7 mouse cellular contexts compared by ENCODE assay signal in the genomic region with DNA sequence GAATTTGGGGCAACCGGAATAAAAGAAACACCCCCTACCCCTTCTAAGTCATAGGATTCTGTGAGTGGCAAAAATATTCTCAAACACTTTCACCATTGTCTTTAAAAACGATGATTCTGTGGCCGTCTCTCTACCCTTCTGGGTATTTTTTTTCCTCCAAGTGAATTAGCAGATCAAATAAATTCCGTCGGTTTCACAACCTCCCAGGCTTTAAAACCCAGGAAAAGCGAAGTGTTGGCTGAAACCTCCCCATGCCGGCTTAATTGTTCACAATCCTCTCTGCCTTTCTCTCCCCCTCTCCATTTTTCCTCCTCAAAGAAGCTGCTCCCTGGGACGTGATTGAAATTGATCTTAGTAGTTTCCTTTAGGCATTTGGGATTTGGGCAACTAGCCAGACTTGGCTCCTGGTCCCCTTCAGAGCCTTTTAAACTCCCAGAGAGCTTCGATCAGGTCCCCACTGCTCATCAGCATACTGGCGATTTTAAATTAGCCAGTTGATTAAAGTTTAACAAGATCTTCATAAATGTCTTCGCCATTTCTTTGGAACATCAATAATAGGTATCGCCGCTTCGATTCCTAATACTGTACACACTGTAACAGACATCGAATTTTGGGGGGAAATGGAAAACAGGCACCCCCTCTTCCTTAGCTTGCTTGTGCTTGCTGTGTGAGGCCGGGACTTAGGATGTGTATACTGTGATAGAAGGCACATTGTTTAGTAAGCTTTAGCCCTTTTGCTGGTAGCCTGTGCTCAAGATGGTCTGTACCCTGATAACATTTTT. TPM values are rescaled to one million over a fixed set of nuclear protein-coding genes. Genes with fewer than 3 reads are reported as not detected.
A peak's percentile ranks its signal among the peaks of the same experiment; 100 is the strongest.
DNase-seq lines count a peak whose midpoint lies in the region; ATAC-seq and TF ChIP-seq lines count a peak whose summit lies in the region.

No protein-coding gene starts in this region.

- H3K4me2 ChIP-seq in heart, postnatal 0 days (ENCODE audit: low read depth, low read length): peak overlapping the region; percentile 75
- H3K4me2 ChIP-seq in midbrain, embryonic 15.5 days: peak overlapping the region; percentile 62

- WGBS in embryonic facial prominence, embryonic 10.5 days: 7% methylated on average over 16 of the region's 16 CpGs
- 3% methylated on average over 16 of the region's 16 CpGs for WGBS in heart, postnatal 0 days
- 3% methylated on average over 16 of the region's 16 CpGs for WGBS in midbrain, embryonic 15.5 days

- TF ChIP-seq EP300 in heart, postnatal 0 days (IDR thresholded peaks at IDR 0.05; ENCODE audit: low read depth): no peak

- H3K36me3 ChIP-seq in embryonic facial prominence, embryonic 10.5 days (replicated peaks): peaks cover 31% of the 10 kb centered on the region
- H3K36me3 ChIP-seq in heart, postnatal 0 days (replicated peaks; ENCODE audit: control insufficient read depth, insufficient read depth, low read length): peaks cover 33% of the 10 kb centered on the region
- H3K36me3 ChIP-seq in midbrain, embryonic 15.5 days (replicated peaks): peaks cover 27% of the 10 kb centered on the region

- no peak for TF ChIP-seq CTCF in heart, postnatal 0 days (IDR thresholded peaks at IDR 0.05; ENCODE audit: low read depth)

- DNase-seq in 3134 (ENCODE audit: extremely low read depth, insufficient read length, low spot score): peak; percentile 43
- peak; percentile 46 for DNase-seq in CD4-positive helper T cell, adult 2 months (ENCODE audit: low read depth, low spot score)
- peak; percentile 21 for DNase-seq in embryonic facial prominence, embryonic 10.5 days (ENCODE audit: low spot score)
- DNase-seq in heart, postnatal 0 days (ENCODE audit: low spot score): peak; percentile 51
- peak; percentile 42 to 48 for DNase-seq in kidney, postnatal 36 days
- DNase-seq in T-cell, adult 2 months (ENCODE audit: low spot score): no peak

- no peak for ATAC-seq in heart, postnatal 0 days (ENCODE audit: insufficient read depth, low read depth)
- ATAC-seq in midbrain, embryonic 15.5 days (replicated peaks): no peak

- H3K4me3 ChIP-seq in embryonic facial prominence, embryonic 10.5 days: peak overlapping the region; percentile 76
- H3K4me3 ChIP-seq in heart, postnatal 0 days (ENCODE audit: low read depth, low read length): peak overlapping the region; percentile 99
- peak overlapping the region; percentile 75 for H3K4me3 ChIP-seq in midbrain, embryonic 15.5 days

- peaks cover 17% of the 10 kb centered on the region for H3K4me1 ChIP-seq in embryonic facial prominence, embryonic 10.5 days
- peaks cover 21% of the 10 kb centered on the region for H3K4me1 ChIP-seq in heart, postnatal 0 days (ENCODE audit: control insufficient read depth, insufficient read depth)
- peaks cover 35% of the 10 kb centered on the region for H3K4me1 ChIP-seq in midbrain, embryonic 15.5 days

- peak overlapping the region; percentile 96 for H3K9ac ChIP-seq in heart, postnatal 0 days (replicated peaks; ENCODE audit: low read depth, low read length)
- peak overlapping the region; percentile 75 for H3K9ac ChIP-seq in midbrain, embryonic 15.5 days

- peak overlapping the region; percentile 99 for H3K27ac ChIP-seq in embryonic facial prominence, embryonic 10.5 days (replicated peaks)
- H3K27ac ChIP-seq in heart, postnatal 0 days (ENCODE audit: low read depth): peak overlapping the region; percentile 100
- peak overlapping the region; percentile 99 for H3K27ac ChIP-seq in midbrain, embryonic 15.5 days

- H3K9me3 ChIP-seq in embryonic facial prominence, embryonic 10.5 days: no peaks in the 10 kb centered on the region
- H3K9me3 ChIP-seq in heart, postnatal 0 days (replicated peaks; ENCODE audit: control insufficient read depth, low read length): no peaks in the 10 kb centered on the region
- no peaks in the 10 kb centered on the region for H3K9me3 ChIP-seq in midbrain, embryonic 15.5 days

- H3K27me3 ChIP-seq in embryonic facial prominence, embryonic 10.5 days (replicated peaks; ENCODE audit: low read depth, poor library complexity, severe bottlenecking): no peaks in the 10 kb centered on the region
- 0 out of 2 replicates have a peak, but pooled peaks cover 3% of the 10 kb centered on the region for H3K27me3 ChIP-seq in heart, postnatal 0 days (ENCODE audit: control insufficient read depth, insufficient read depth, low read length)
- H3K27me3 ChIP-seq in midbrain, embryonic 15.5 days (replicated peaks): no peaks in the 10 kb centered on the region

RNA-seq across cellular contexts. Expression of a gene that starts 1.5 kb away (rescaled TPM):
- 39.5 and 43.2 TPM in 2 replicates for polyA plus RNA-seq in embryonic facial prominence, embryonic 10.5 days (2016; fragmentation: Nextera tagmentation; extraction: Ambion mirVana)
- 65.3 and 92.1 TPM in 2 replicates for total RNA-seq in heart, postnatal 0 days (2014; rRNA removed; ENCODE audit: low replicate concordance)
- polyA plus RNA-seq in heart, postnatal 0 days (2015; fragmentation: Nextera tagmentation; extraction: Ambion mirVana): 54.6 and 59.6 TPM in 2 replicates
- 104 TPM in 2 replicates for polyA plus RNA-seq in midbrain, embryonic 15.5 days (2015; fragmentation: Nextera tagmentation; extraction: Ambion mirVana)
